Mouse (Mus musculus) spleen, embryonic (tissue): Measurements from ENCODE around the gene Slc2a3.
"Not testable (repeated sequence)": the region's sequence is repeated elsewhere in the genome, so short reads cannot be mapped to it uniquely, and the experiment has no call there.

Experiments
- CTCF ChIA-PET: fragments of 350-600 bp; sonication (Branson Sonifier 250); formaldehyde crosslinking; loops from one replicate; lab custom pipeline; 2022; lab: Charles Lee

Gene Slc2a3

DNA sequence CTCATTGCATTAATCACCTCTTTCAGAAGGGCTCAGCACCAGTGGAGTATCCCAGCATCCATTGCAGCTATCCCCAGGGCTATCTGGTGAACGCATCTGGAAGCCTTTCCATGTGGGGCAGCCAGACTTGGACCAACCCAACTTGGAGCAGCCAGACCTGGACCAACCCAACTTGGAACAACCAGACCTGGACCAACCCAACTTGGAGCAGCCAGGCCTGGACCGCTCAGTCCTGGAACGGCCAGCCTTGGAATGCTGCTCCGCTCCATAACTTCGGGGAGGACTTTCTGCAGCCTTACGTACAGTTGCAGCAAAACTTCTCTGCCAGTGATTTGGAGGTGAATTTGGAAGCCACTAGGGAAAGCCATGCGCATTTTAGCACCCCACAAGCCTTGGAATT, 88.3 kb downstream of the Slc2a3 start:
- CTCF ChIA-PET, result not testable (repeated sequence)

DNA sequence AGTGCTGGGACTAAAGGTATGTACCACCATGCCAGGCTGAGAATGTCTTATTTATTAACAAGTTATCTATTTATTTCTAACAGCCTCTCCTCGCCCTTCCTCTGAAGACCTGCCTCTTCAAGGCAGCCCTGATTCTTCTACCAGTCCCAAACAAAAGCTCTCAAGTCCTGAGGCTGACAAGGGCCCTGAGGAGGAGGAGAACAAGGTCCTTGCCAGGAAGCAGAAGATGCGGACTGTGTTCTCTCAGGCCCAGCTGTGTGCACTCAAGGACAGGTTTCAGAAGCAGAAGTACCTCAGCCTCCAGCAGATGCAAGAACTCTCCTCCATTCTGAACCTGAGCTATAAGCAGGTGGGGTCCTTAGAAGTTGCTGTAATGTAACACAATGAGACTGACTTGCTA, 90.0 kb downstream of the Slc2a3 start:
- CTCF ChIA-PET, result no interaction called here

DNA sequence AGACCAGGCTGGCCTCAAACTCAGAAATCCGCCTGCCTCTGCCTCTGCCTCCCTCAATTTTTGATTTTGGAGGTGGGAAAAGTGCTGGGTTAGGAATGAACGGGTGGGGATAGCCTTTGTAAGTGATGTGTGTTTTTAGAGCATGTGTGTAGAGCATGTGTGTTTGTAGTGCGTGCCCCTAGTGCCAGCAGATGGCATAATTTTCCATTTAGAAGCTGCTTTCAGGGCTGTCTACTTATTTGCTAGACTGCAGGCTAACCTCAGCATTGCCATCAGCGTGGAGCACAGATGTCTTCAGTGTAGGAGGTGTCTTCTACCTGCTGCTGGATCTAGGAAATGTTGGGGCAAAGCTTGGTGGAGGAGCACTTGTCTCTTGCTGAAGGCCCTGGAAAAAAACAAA, 92.6 kb downstream of the Slc2a3 start:
- CTCF ChIA-PET, result no interaction called here

DNA sequence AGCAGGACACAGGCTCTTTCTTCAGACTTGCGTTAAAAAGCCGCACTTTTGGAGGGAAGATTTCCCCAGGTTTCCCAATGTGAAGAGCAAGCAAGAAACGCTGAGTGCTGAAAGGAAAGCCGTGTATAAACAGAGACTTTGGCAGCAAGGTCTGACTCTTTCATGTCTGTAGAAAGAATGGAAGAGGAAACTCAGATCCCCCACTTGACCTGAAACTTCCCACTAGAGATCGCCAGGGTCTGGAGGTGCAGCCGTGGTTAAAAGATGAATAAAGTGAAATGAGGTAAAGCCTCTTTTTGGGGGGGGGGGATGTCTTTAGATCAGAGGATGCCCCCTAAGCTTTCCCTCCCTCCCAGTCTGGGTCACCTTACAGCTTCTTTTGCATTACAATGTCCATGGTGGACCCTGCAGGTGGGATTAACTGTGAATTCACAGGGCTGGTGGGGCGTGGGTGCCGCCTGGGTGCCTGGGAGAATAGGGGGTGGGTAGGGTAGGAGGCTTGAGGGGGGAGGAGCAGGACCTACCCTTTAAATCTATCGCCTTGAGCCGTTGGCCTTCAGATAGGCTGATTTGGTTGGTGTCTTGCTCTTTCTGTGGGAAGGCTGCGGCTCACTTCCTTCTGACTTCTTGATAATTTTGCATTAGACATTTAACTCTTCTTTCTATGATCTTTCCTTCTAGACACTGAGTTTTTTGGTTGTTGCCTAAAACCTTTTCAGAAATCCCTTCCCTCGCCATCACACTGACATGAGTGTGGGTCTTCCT, 94.2 kb downstream of the Slc2a3 start, which contains the start of gene Nanog:
TSS of gene Nanog (plus strand) at position 454 of the 765 bp plus-strand sequence.
- CTCF ChIA-PET, result no interaction called here

DNA sequence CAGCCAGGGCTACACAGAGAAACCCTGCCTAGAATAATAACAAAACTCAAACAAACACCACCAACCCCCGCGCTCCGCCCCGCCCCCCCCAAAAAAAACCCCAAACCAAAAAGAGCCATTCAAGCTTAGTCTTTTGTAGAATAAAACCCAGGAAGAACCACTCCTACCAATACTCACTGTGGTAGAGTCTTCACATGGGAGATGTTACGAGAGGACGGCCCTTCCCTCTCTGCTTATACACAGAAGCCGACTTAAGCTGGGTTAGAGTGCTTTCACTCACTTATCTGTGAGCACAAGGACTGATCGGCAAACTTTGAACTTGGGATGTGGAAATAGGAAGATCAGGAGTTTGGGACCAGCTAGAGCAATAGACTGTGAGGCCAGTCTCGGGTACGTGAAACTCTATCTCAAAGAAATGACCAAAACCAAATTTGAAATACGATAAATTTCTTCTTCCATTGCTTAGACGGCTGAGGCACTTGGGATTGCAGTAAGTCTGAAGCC, 95.1 kb downstream of the Slc2a3 start:
- CTCF ChIA-PET, result no interaction called here

DNA sequence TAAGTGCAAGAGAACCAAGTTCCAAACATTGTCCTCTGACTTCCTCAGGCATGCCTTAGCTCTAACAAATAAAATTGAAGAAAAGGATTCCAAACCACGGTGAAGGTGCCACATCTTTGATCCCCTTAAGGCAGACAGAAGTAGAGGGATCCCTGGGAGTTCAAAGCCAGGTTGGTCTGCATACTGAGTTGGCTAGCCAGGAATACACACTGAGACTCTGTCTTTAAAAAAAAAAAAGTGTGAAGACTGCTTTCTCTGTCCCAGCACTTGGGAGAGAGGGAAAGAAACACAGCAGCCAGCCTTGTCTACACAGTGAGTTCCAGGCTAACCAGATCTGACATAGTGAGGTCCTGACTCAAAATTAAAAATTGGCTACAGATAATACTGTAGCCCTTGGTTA, 97.7 kb downstream of the Slc2a3 start:
- CTCF ChIA-PET, result no interaction called here

DNA sequence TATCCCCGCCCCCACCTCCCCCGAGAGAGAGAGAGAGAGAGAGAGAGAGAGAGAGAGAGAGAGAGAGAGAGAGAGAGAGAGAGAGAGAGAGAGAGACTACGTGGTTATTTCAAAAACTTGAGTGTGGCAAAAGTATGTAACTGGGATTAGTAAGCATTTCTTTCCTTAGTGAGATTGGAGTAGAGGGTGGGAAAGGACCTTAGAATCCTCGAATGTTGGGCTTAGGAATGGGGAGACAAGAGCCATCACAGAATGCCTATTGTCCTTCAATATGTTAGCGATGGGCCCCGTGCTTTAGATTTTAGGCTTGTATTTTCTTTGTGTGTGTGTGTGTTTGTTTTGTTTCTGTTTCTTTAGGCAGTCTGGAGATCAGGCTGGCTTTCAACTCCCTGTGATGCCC, 98.2 kb downstream of the Slc2a3 start:
- CTCF ChIA-PET, result no interaction called here

DNA sequence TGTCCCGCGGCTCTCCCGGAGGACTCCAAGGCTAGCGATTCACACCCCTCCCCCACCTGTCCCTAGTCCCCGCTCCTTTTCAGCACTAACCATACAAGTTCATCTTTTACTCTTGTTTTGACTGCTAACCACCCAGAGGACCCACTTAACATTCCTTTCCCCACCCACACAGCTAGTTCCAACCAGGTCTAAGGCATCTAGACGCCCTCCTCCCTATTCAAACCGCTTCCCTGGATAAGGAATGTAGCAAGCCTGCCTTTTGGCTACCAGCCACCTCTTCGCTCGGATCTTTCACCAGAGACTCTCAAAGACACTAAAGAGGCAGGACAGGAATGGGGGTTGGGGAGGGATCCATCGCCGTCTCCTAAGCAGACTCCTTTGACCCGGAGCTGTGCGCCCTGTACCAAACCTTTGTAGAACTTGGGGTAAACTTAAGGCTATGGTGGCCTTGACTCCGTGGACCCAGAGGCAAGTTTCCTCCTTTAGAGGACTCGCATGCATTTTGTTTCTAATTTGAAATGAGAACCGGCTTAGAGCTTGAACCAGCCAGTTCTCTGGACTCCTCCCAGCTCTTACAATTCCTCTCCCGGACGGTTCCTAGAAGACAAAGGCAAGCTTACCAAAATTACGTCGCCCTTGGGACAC, 98.8 kb downstream of the Slc2a3 start:
- CTCF ChIA-PET, result no interaction called here

DNA sequence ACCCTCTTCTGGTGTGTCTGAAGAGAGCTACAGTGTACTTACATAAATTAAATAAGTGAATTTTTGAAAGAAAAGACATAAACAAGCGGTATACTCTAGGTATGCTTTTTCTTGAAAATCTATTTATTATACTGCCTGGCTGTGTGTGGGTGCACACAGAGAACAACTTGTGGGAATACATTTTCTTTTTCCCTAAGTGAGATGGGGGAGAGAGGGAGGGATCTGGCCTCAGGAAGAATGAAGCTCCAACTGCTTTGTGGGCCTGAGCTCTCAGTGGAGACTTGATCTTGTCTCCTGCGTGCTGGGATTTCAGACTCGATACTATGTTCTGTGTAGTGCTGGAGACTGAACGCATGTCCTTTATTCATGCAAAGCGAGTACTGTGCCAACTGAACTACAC, 99.6 kb downstream of the Slc2a3 start:
- CTCF ChIA-PET, result no interaction called here

DNA sequence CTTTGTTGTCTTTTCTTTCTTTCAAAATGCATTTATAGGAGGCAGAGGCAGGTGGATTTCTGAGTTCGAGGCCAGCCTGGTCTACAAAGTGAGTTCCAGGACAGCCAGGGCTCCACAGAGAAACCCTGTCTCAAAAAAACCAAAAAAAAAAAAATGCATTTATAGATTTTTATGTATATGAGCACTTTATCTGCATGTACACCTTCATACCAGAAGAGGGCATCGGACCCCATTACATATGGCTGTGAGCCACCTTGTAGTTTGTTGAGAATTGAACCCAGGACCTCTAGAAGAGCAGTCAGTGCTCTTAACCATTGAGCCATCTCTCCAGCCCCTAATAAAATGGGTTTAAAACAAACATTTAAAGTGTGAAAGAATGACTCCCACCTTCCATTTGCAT, 101.8 kb downstream of the Slc2a3 start:
- CTCF ChIA-PET, result not testable (repeated sequence)

DNA sequence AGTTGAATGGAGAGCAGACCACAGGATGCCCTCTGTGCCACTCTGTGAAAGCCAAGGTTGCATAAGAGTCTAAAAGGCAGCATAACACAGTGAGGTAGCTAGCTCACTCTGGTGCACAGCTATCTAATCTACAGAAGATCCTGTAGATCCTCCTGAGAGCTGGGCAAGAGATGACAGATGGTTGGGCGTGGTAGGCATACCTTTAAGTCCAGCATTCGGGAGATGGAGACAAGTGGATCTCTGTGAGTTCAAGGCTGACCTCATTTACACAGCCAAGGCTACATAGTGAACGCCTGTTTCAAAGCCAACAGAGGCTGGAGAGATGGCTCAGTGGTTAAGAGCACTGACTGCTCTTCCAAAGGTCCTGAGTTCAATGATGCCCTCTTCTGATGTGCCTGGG, 106.0 kb downstream of the Slc2a3 start:
- CTCF ChIA-PET, result no interaction called here

DNA sequence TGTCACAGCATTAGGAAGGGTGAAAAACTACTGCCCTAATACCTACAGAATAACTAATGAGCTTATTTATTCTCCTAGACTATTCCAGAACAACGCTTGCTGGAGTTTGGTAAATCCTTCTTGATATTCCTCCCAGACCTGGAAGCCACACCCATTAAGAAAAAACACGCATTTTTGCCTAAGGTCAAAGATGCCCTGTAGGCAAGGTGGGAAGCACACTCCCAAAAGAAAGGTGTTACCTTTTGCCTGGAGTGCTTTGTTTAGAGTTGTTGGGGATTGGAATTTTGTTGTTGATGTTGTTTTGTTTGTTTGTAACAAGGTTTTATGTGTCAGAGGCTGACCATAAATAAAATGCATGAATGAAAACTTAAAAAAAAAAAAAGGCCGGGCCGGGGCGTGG, 111.4 kb downstream of the Slc2a3 start:
- CTCF ChIA-PET, result no interaction called here

DNA sequence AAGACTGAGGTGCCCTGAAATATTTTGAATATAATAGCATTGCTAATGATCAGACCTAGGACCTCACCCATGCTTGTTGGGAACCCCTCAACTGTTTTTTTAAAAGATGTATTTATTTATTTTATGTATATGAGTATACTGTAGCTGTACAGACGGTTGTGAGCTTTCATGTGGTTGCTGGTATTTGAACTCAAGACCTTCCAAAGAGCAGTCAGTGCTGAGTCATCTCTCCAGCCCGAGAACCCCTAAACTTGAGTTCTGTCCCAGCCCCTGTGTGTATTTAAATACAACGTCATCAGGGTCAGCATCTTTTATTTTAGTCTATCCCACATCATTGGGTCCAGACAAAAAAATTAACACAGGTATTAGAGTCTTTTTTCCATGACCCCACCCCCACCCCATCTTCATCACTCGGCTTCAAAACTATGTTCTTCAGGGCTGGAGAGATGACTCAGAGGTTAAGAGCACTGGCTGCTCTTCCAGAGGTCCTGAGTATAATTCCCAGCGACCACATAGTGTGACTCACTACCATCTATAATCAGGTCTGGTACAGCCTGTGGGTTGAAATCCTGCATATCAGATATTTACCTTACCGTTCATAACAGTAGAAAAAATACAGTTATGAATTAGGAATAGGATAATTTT, 111.9 kb downstream of the Slc2a3 start:
- CTCF ChIA-PET, result no interaction called here

DNA sequence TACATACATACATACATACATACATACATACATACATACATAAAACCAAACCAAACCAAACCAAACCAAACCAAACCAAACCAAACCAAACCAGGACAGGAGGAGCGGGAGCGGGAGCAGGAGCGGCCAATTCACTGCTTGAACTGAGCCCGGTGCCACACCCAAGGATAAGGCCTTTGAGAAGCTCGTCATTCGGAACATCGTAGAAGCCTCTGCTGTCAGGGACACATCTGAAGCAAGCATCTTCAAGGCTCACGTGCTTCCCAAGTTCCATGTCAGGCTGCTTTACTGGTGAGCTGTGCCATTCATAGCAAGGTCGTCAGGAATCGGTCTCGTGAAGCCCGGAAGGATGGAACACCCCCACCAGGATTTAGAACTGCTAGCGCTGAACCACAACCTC, 114.7 kb downstream of the Slc2a3 start:
- CTCF ChIA-PET, result no interaction called here

DNA sequence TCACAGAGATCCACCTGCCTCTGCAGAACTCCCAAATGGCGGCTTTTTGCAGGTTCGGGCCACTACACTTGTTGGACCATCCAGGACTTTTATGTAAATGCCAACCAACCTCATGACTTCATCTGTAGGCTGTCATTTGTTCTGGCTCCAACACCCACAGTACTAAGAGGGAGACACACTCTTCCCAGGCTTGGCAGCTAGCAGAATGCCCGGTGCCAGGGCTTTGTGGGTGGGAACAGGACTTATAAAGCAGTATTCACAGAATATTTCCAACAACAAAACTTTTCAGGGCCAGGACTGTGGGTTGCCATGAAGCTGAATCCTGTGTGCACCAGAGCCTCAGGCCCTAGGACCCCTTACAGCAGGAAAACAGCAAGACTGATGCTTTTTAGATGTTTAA, 118.8 kb downstream of the Slc2a3 start:
- CTCF ChIA-PET, result no interaction called here
